Mouse (Mus musculus) monocyte, adult 2 months (primary cell): ENCODE measurements around the gene Derl2.

Experiments used
- DNase-seq, 2 experiments: peaks; one replicate each; pipeline ENCODE4 v3.0.0; 2022; ENCODE audit warnings: low spot score in 2 of 2, low read depth in 1 of 2

The Derl2 gene

GRCm38 (mm10) chr11:71019201-71020068 lies at the start of gene Derl2, which contains the start of gene Mis12:
TSS of gene Derl2 (minus strand) at chr11:71019841.
TSS of gene Mis12 (plus strand) at chr11:71019611.
- peak; percentile 94 to 99 for DNase-seq

GRCm38 (mm10) chr11:71052554-71052953 lies 32.9 kb upstream of the Derl2 start:
- DNase-seq, result no peak

DNA sequence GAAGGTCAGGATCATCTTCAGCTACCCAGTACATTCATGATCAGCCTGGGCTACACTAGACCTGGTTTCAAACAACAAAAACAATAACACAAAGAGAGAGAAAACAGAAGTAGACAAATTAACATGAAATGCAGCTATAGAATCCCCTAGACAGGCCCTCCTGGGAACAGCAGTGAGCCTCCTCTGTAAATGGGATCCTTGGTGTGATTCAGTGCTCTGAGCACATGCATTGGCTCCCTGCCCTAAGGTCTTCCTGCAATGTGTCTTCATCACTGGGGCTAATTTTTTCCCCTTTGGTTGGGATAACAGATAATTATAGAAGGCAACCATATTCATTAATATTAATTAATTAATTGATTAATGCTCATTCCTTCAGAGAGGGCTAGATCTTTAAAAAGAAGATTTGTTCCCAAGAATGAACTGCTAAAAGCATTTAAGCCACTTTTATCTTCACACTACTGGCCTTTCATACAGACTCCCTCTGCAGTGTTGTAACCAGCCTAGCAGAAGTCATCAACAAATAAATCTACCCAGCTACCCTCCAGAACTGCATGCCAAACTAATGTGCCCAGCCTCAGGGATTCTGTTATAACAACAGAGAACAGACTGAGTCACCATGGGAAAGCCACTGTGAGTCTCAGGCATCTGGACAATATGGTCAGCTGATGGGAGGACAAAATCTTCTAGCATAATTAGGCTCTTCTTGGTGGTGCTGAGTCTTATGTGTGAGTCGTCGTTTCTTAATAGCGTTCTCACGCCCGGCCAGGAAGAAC lies 20.1 kb upstream of the Derl2 start:
- no peak for DNase-seq

DNA sequence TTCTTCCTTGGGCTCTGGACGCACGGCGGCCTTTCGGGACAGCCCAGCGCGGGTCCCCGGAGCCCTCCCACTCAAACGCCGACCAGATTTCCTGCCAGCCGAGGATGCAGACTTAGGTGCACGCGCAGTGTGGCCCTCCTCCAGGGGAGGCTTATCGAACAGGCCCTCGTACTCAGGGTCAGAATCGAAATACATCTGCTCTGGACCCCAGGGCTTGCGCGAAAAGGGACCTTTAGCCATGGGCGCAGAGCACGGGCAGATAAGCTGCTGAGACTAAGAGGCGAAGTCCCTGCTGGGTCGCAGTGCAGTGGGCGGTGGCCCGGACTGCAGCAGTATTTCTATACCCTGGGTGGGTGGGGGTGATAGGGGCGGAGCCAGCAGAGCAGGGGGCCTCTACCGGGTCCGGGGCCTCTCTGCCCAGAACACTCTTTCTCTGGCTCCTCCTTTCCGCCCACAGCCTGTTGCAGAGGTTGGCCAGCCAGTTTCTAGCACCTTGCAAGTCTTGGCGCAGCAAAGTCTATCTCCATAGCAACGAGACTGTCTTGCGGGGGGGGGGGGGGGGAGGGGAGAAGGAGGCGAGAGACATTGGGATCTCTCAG lies 13.6 kb upstream of the Derl2 start, which contains the start of gene 6330403K07Rik:
TSS of gene 6330403K07Rik (minus strand) at position 351 of the 599 bp plus-strand sequence.
- DNase-seq, result no peak

DNA sequence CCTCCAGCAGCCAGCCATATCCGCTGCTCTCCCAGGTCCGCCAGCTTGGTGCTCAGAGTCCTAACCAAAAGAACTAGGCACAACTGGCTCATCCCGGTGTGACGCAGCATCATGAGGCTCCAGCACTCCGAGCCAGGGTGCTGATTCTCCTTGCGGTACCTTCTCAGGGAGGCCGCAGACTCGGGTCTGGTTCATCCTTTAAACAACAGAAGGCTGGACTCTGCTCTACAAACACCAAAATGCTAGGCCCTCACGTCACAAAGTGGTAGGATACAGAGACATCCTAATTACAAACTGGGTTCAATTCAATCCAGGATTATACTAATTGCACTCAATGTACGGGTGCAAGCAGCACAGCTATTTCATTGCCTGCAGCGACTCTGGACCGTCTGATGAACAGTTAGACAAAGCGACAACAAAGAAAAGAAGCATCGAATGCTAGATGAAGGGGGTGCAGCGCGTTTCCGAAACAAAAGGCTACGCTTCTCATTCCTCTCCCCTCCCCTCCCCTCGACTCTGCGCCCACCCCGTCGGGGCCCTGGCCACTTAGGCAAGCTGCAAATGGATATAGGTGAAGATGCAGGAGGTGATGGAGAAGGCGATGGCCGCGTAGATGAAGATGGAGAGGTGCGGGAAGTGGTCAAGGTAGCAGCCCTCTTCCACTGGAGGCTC lies 13.0 kb upstream of the Derl2 start:
- no peak for DNase-seq

GRCm38 (mm10) chr11:71032070-71032469 lies 12.4 kb upstream of the Derl2 start:
- no peak for DNase-seq

DNA sequence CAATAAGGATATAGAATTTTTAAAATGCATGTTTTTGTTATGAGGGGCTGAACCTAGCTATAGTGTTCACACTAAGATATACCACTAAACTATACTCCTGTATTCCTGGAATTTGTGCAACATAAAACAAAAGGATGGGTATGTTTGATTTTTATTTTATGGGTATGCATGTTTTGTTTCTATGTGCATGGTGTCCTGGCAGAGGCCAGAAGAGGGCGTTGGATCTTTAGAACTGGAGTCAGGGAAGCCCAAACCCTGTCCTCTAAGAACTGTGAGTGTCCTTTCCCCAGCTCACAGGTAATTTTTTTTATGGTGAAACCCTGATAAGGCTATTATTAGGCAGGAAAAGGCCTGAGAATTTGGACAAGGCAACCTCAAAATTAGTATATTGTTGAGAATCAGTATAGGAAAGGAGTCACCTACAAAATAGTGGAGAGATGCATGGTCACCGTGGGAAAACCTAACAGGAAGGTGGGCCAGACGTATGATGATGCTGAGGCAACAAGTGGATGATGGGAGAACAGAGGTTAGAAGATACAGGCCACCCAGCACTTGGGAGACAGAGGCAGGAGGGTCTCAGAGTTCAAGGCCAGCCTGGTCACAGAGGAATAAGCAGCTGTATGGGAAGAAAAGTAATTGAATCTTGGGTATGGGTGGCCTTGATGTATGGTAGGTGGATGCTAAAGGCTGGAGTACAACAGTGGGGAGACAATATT lies 9.9 kb upstream of the Derl2 start:
- no peak for DNase-seq

DNA sequence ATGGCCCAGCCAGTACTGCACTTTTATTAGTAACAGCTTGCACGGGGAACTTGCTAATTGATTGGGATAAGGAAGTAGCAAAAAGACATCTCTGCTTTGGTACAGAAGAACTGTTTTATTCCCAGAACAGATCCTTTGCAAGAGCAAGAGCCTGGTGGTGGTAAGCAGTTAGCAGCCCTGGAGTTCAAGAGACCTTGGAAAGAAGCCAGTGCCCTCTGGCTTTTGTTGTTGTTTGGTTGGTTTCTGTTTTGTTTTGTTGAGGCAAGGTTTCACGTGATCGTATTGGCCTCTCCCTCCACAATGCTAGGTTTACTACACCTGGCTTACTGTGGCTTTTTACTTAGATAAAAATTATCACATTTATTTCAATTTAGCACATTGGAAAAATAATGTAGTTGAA lies 8.6 kb upstream of the Derl2 start:
- no peak for DNase-seq

GRCm38 (mm10) chr11:71018416-71019200 lies 1.0 kb downstream of the Derl2 start:
- no peak for DNase-seq

DNA sequence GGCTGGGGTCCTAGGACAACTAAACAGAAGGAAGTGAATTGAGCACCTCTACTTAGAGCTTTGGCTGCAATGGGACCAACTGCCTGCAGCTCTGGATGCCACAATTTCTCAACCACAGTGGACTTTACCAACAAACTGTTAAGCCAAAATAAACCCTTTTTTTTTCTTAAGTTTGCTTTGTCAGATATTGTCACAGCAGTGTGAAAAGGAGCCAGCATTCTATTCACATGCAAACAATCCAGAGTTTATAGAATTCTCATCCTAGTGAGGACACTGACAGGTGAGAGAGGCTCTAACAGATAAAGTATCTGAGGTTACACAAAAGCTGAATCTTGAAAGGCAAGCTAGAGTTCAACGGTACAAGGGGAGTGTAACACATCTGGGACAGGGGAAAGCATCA lies 2.6 kb downstream of the Derl2 start:
- DNase-seq, result no peak

DNA sequence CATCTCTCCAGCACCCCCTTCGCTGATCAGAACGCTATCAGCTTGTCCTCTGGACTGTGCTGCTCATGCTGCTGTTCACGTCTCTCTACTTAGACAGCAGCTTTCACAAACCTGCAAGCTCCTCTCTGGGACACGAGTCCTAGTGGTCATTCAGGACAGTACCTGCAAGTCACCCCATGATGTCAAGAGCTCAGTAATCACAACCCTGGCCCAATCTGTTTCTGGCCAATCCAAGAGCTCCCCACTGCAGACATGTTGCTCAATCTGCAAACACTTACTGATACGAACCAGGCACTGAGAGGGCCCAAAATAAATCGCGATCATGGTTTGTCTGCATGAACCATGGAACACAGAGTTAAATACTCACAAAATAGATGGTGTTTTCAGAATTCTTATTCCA lies 6.9 kb downstream of the Derl2 start:
- no peak for DNase-seq

GRCm38 (mm10) chr11:71008321-71008720 lies 11.3 kb downstream of the Derl2 start:
- DNase-seq, result no peak

- no peak for DNase-seq
These were observed 11.8 kb downstream of the Derl2 start for GRCm38 (mm10) chr11:71007831-71008230.

- DNase-seq, result no peak
These were observed 12.6 kb downstream of the Derl2 start for GRCm38 (mm10) chr11:71007026-71007425.

DNA sequence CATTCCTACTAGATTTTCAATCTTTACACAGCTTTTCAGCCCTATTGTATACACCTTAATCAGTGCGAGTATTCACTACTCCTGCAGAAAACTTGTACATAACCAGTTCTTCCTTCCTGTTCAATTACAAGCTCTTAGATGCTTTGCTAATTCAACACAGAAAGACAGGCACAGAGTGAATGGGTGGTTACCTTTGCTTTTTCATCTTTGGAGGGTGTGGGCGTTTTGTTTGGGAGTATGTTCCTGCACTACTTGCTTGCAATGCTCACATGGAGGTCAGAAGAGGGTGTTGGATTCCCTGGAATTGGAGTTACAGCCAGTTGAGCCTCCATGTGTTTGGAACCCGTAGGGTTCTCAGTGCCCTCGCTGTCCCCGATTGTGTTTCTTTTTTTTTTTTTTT lies 14.6 kb downstream of the Derl2 start:
- DNase-seq, result no peak

DNA sequence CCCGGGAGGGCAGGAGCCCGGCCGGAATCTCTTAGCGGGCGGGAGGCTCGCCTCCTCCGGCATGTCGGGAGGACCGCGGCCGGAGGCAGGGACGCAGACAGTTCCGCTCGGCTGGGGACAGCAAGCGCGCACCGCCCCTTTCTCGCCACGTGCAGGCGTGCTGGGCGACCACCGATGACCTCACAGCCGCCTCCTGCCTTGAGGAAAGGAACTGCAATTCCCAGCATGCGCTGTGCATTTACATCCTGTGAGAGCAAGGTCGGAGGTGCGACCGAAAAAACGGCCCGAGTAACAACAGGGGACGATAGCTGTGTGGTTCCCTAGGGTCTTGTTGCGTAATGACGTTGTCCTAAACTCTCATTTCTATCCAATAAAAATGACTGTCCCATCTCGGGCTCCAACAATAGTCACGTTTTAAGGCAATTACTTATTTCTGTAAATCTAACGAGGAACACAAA lies 15.3 kb downstream of the Derl2 start, which contains the start of gene Dhx33:
TSS of gene Dhx33 (minus strand) at position 122 of the 458 bp plus-strand sequence.
- peak; percentile 88 to 89 for DNase-seq

DNA sequence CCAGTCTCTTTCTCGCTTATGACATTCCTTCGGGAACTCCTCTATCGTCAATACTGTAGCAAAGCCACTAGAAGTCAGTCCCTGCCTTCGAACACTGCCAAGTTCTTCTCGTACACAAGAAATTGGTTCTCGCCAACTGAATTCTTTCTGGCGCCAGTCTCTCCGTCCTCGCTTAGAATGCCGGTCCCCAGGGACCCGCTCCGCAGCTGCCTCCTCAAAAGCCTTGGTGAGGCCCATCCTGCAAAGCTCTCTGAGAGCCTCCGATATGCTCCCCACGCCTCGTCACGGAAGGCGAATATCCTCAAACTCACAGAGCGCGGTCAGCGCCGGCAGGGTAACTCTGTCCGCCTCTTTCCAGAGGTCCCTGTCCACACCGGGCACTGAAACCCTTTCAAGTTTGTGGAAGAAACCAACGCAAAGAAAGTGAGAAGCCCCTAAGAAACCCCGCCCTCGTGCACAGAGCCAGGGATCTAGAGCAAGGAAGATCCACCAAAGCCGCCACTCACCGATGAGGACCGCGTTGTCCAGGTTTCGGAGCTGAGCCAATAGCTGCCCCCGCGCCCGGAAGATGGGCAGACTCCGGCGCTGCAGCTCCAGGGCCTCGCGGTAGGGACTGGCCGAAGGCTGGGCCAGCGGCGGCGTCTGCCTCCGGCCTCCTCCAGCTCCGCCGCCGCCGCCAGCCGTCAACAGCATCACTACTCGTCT lies 15.9 kb downstream of the Derl2 start:
- no peak for DNase-seq

DNA sequence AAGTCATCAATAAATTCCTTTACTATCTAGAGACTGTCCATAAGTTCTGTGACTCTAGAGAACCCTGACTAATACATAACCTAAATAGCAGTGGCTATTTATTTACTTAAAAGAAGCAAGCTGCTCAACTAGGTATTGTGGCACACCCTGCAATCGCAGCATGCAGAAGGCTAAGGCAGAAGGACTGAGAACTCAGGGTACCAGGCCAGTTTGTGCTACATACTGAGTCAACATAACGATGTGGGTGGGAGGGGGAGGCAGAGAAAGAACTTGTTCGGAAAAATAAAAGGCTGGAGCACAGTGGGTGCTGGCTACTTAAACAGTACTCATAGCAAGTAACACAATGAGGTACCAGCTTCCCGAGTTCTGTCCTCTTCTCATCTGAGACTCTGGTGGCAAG lies 18.5 kb downstream of the Derl2 start:
- no peak for DNase-seq
